Mouse (Mus musculus): Measurements from ENCODE around the gene Dusp28. TPM values are rescaled to one million over a fixed set of nuclear protein-coding genes. Genes with fewer than 3 reads are reported as not detected.

The Dusp28 gene
- total RNA-seq, 1 experiment: 4.8 TPM

DNA sequence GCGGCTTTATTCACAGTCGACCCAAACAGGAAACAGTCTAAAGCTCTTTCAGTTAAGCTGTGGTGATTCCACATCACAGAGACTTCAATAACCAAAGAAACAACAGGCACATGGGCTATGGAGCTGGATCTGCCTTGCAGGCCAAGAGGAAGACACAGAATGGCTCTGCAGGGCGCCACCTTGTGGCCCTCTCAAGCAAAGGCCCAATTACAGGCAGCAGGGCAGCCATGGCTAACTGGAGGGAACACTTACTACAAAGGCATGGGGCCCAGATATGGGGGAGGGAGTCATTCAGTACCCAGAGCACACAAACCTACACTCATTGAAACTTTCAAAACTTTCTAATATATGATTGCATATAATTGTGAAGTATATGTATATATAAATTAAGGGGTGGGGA lies 11.7 kb upstream of the Dusp28 start:
- Histone ChIP-seq H3K4me1 (ENCODE audit: control insufficient read depth in 2 of 2, insufficient read depth in 2 of 2, low read length in 2 of 2, poor library complexity in 1 of 2) (no peaks in the 10 kb centered on the region), H3K27ac (ENCODE audit: insufficient read depth, low read depth, low read length, poor library complexity, severe bottlenecking) (no peak overlapping the region), H3K36me3 (ENCODE audit: control insufficient read depth, insufficient read depth, low read length, poor library complexity, severe bottlenecking) (no peaks in the 10 kb centered on the region), H3K9me3 (ENCODE audit: control insufficient read depth, insufficient read depth, low read depth, low read length) (no peaks in the 10 kb centered on the region), H3K9ac (ENCODE audit: insufficient read depth, low read depth, low read length, poor library complexity, severe bottlenecking) (no peak overlapping the region), H3K4me3 (ENCODE audit: insufficient read depth in 1 of 2, low read depth in 1 of 2, low read length in 2 of 2, poor library complexity in 1 of 2, severe bottlenecking in 1 of 2) (no peak overlapping the region)
- no peak for TF ChIP-seq MAFK (IDR thresholded peaks at IDR 0.05; ENCODE audit: insufficient read depth, low read depth, low read length)
- peak; percentile 64; the same call in 1 of the 2 replicates for TF ChIP-seq ZC3H11A (IDR thresholded peaks at IDR 0.05; ENCODE audit: borderline replicate concordance, low read depth, low read length)
- DNase-seq (ENCODE audit: low read depth, low spot score): peak; percentile 87
- in situ Hi-C loops (cut with MboI; ENCODE audit: low sequenced_read_pairs in 2 of 2, unreplicated experiment in 2 of 2): no loop called here

DNA sequence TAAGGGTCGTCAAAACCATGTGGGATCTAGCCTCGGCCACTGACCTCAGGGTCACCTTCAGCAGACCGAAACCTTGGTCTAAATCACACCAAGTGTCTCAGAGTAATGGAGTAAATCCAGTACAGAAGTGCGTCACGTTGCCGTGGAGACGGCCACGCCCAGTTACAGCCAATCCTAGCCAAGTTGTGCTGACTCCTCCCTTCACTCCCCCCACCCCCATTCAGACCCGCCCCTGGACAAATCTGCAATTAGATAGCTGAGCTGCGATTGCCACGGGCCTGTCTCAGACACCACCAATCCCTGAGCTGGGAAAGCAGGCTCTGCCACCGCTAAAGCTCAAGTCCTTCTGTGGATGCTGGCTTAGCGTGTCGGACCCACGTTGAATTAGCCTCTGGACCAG lies 4.0 kb upstream of the Dusp28 start, which contains the start of gene Ankmy1:
Gene Ankmy1 (minus strand): TSS at position 121 of the 400 bp plus-strand sequence.
- Histone ChIP-seq H3K36me3 (ENCODE audit: control insufficient read depth, insufficient read depth, low read length, poor library complexity, severe bottlenecking) (no peaks in the 10 kb centered on the region; the same call in 1 of the 2 replicates), H3K9me3 (ENCODE audit: control insufficient read depth, insufficient read depth, low read depth, low read length) (no peaks in the 10 kb centered on the region), H3K27ac (ENCODE audit: insufficient read depth, low read depth, low read length, poor library complexity, severe bottlenecking) (no peak within 1 kb of the TSS), H3K4me3 (ENCODE audit: insufficient read depth in 1 of 2, low read depth in 1 of 2, low read length in 2 of 2, poor library complexity in 1 of 2, severe bottlenecking in 1 of 2) (peak within 1 kb of the TSS; percentile 24 to 37; a peak in 2 of 4 replicates), H3K9ac (ENCODE audit: insufficient read depth, low read depth, low read length, poor library complexity, severe bottlenecking) (no peak within 1 kb of the TSS), H3K4me1 (ENCODE audit: control insufficient read depth in 2 of 2, insufficient read depth in 2 of 2, low read length in 2 of 2, poor library complexity in 1 of 2) (peaks cover 0 to 3% of the 10 kb centered on the region in 2 experiments; a peak in 1 of 4 replicates)
- peak; percentile 83 for DNase-seq (ENCODE audit: low read depth, low spot score)
- in situ Hi-C loops (cut with MboI; ENCODE audit: low sequenced_read_pairs in 2 of 2, unreplicated experiment in 2 of 2): no loop called here
- no peak for TF ChIP-seq HCFC1 (IDR thresholded peaks at IDR 0.05; ENCODE audit: borderline replicate concordance, insufficient read depth, low read length)
- TF ChIP-seq CHD2 (IDR thresholded peaks at IDR 0.05; ENCODE audit: low read depth, low read length): no peak
- TF ChIP-seq MAFK (IDR thresholded peaks at IDR 0.05; ENCODE audit: insufficient read depth, low read depth, low read length): no peak
- TF ChIP-seq ZNF384 (IDR thresholded peaks at IDR 0.05; ENCODE audit: low read depth, low read length): no peak
- no peak for TF ChIP-seq ZC3H11A (IDR thresholded peaks at IDR 0.05; ENCODE audit: borderline replicate concordance, low read depth, low read length)

DNA sequence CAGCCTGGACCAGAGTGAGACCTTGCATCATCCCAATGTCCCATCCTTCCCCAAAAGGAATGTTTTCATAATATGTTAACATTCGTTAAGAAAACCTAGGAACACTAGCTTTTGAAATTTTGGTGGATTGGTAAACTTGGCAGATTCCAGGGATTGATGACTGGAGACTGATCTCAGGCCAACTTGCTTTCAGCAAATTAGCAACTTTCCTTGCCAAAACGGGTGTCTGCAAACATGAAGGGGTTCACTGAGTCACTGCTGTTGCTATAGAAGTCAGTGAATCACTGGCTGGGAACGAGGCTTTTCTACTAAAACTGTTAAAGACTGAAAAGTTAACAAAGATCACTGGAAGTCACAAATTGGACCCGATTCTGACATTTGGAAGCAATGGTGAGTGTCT lies 3.2 kb upstream of the Dusp28 start:
- Histone ChIP-seq H3K27ac (ENCODE audit: insufficient read depth, low read depth, low read length, poor library complexity, severe bottlenecking) (no peak overlapping the region), H3K4me1 (ENCODE audit: control insufficient read depth in 2 of 2, insufficient read depth in 2 of 2, low read length in 2 of 2, poor library complexity in 1 of 2) (peaks cover 0 to 6% of the 10 kb centered on the region in 2 experiments; a peak in 1 of 4 replicates), H3K9ac (ENCODE audit: insufficient read depth, low read depth, low read length, poor library complexity, severe bottlenecking) (no peak overlapping the region), H3K36me3 (ENCODE audit: control insufficient read depth, insufficient read depth, low read length, poor library complexity, severe bottlenecking) (no peaks in the 10 kb centered on the region; the same call in 1 of the 2 replicates), H3K9me3 (ENCODE audit: control insufficient read depth, insufficient read depth, low read depth, low read length) (no peaks in the 10 kb centered on the region), H3K4me3 (ENCODE audit: insufficient read depth in 1 of 2, low read depth in 1 of 2, low read length in 2 of 2, poor library complexity in 1 of 2, severe bottlenecking in 1 of 2) (no peak overlapping the region)
- in situ Hi-C loops (cut with MboI; ENCODE audit: low sequenced_read_pairs in 2 of 2, unreplicated experiment in 2 of 2): no loop called here
- no peak for DNase-seq (ENCODE audit: low read depth, low spot score)
- TF ChIP-seq MAFK (IDR thresholded peaks at IDR 0.05; ENCODE audit: insufficient read depth, low read depth, low read length): no peak

DNA sequence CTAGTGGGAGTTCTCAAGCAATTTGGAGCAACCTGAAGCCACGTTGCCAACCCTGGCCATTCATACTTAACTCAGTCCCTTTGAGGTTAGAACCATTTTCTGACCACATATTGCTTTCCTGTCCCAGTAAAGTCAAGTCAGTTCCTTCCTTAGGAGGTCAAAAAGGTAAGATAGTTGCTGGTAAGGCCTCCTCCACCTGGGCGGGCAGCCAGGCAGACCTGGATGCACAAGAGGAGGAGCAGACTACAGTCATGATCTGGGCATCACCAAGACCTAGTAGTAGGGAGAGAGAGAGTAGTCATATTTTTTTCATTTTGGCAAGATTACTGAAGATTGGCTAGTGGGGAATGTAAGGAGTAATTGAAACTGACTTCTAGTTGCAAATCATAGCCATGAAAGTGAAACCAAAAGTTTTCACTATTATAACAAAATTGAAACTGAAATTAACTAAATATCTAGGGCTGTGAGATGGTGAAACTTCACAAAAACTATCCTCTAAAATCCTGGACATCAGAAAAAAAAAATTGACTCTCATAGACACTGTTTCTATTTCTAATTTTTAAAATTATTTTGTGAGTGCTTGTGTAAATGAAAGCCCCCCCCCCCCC lies 974 bp upstream of the Dusp28 start:
- DNase-seq (ENCODE audit: low read depth, low spot score): no peak
- no peak overlapping the region for H3K4me3 ChIP-seq (ENCODE audit: insufficient read depth in 1 of 2, low read depth in 1 of 2, low read length in 2 of 2, poor library complexity in 1 of 2, severe bottlenecking in 1 of 2)
- no peak overlapping the region for H3K27ac ChIP-seq (ENCODE audit: insufficient read depth, low read depth, low read length, poor library complexity, severe bottlenecking)
- peaks cover 0 to 8% of the 10 kb centered on the region in 2 experiments; a peak in 1 of 4 replicates for H3K4me1 ChIP-seq (ENCODE audit: control insufficient read depth in 2 of 2, insufficient read depth in 2 of 2, low read length in 2 of 2, poor library complexity in 1 of 2)
- no peak for TF ChIP-seq ZC3H11A (IDR thresholded peaks at IDR 0.05; ENCODE audit: borderline replicate concordance, low read depth, low read length)
- in situ Hi-C loops (cut with MboI; ENCODE audit: low sequenced_read_pairs in 2 of 2, unreplicated experiment in 2 of 2): no loop called here
- H3K9me3 ChIP-seq (ENCODE audit: control insufficient read depth, insufficient read depth, low read depth, low read length): no peaks in the 10 kb centered on the region
- H3K9ac ChIP-seq (ENCODE audit: insufficient read depth, low read depth, low read length, poor library complexity, severe bottlenecking): no peak overlapping the region
- H3K36me3 ChIP-seq (ENCODE audit: control insufficient read depth, insufficient read depth, low read length, poor library complexity, severe bottlenecking): no peaks in the 10 kb centered on the region; the same call in 1 of the 2 replicates

DNA sequence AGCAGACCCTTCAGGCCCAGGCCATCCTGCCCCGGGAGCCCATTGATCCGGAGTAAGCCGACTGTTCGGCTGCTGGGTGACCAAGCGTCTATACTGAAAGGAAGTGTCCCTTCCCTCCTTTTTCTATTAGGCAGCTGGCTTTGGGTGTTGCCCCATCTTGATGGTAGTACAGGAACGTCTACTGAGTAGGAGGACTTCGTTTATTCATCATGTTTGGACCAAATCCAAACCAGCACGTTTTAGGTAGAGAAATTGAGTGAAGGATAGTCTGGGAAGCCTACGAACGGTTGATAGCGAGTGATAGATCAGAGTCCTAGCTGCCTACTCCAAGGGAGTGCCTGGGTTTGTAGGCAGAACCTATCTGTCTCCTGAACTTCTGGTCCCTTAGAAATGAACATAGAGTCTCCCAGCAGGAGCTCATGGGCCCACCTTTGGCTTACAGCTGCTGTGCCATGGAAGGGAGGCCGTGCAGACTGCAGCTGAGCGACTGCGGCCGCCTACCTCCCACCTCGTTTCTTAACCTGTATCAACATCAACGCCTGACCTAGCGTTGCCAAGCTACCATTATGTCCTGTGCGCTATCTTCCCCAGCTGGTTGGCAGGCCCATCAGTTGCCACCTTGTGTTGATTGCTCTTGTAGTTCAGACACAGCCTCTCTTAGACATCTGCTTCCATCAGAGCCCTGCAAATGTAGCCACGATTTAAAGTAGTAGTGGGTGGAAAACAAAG lies 1.0 kb downstream of the Dusp28 start:
- Histone ChIP-seq H3K27ac (ENCODE audit: insufficient read depth, low read depth, low read length, poor library complexity, severe bottlenecking) (no peak overlapping the region), H3K36me3 (ENCODE audit: control insufficient read depth, insufficient read depth, low read length, poor library complexity, severe bottlenecking) (no peaks in the 10 kb centered on the region; the same call in 1 of the 2 replicates), H3K4me1 (ENCODE audit: control insufficient read depth in 2 of 2, insufficient read depth in 2 of 2, low read length in 2 of 2, poor library complexity in 1 of 2) (peaks cover 0 to 13% of the 10 kb centered on the region in 2 experiments; a peak in 1 of 4 replicates), H3K4me3 (ENCODE audit: insufficient read depth in 1 of 2, low read depth in 1 of 2, low read length in 2 of 2, poor library complexity in 1 of 2, severe bottlenecking in 1 of 2) (peak overlapping the region; percentile 89 to 98), H3K9ac (ENCODE audit: insufficient read depth, low read depth, low read length, poor library complexity, severe bottlenecking) (peak overlapping the region; percentile 73), H3K9me3 (ENCODE audit: control insufficient read depth, insufficient read depth, low read depth, low read length) (no peaks in the 10 kb centered on the region)
- in situ Hi-C loops (cut with MboI; ENCODE audit: low sequenced_read_pairs in 2 of 2, unreplicated experiment in 2 of 2): no loop called here
- DNase-seq (ENCODE audit: low read depth, low spot score): no peak
- TF ChIP-seq ZNF384 (IDR thresholded peaks at IDR 0.05; ENCODE audit: low read depth, low read length) (no peak), CHD2 (IDR thresholded peaks at IDR 0.05; ENCODE audit: low read depth, low read length) (no peak), MAFK (IDR thresholded peaks at IDR 0.05; ENCODE audit: insufficient read depth, low read depth, low read length) (no peak), HCFC1 (IDR thresholded peaks at IDR 0.05; ENCODE audit: borderline replicate concordance, insufficient read depth, low read length) (no peak), ZC3H11A (IDR thresholded peaks at IDR 0.05; ENCODE audit: borderline replicate concordance, low read depth, low read length) (no peak)

Data from ES-E14 (cell line).